Mouse (Mus musculus) MEL (cell line): ENCODE results near the gene Macrod2. TPM values are rescaled to one million over a fixed set of nuclear protein-coding genes. Genes with fewer than 3 reads are reported as not detected.

Experiments
- DNase-seq: peaks from one replicate; pipeline ENCODE4 v3.0.0; 2011; ENCODE audit warnings: low read depth, low spot score
- H3K27ac ChIP-seq: 2 replicates; pipeline ENCODE4 v1.5.1; 2012; ENCODE audit warnings: low read depth, mild to moderate bottlenecking, control low read depth, low read length, moderate library complexity; ENCODE audit not compliant: control insufficient read depth
- H3K27me3 ChIP-seq, 2 experiments: fragments of 150-350 bp in 1 of 2; sonication (generic) in 1 of 2; 2 replicates each; pipeline ENCODE4 v1.6.1; 2012; ENCODE audit warnings: low read length in 2 of 2, mild to moderate bottlenecking in 2 of 2, improper control_type of control experiment in 1 of 2, moderate library complexity in 1 of 2; ENCODE audit not compliant: insufficient read depth in 2 of 2, control insufficient read depth in 1 of 2
- H3K36me3 ChIP-seq, 2 experiments: 2 replicates each; pipeline ENCODE4 v1.6.1; 2012 to 2014; ENCODE audit warnings: low read length in 2 of 2, improper control_type of control experiment in 1 of 2, inconsistent platforms in 1 of 2, mild to moderate bottlenecking in 1 of 2; ENCODE audit not compliant: insufficient read depth in 2 of 2, control insufficient read depth in 1 of 2
- H3K4me1 ChIP-seq, 2 experiments: fragments of 150-350 bp in 1 of 2; sonication (generic) in 1 of 2; 2 replicates each; pipeline ENCODE4 v1.6.1; 2012; ENCODE audit warnings: low read length in 2 of 2, improper control_type of control experiment in 1 of 2, mild to moderate bottlenecking in 1 of 2; ENCODE audit not compliant: insufficient read depth in 2 of 2, control insufficient read depth in 1 of 2
- H3K4me3 ChIP-seq, 2 experiments: fragments of 150-350 bp in 1 of 2; sonication (generic) in 1 of 2; 2 replicates each; pipeline ENCODE4 v1.5.1; 2012; ENCODE audit warnings: low read depth in 2 of 2, low read length in 2 of 2, mild to moderate bottlenecking in 2 of 2, moderate library complexity in 2 of 2, control low read depth in 1 of 2, improper control_type of control experiment in 1 of 2; ENCODE audit not compliant: control insufficient read depth in 1 of 2, insufficient read depth in 1 of 2
- H3K79me2 ChIP-seq: 2 replicates; pipeline ENCODE4 v1.6.1; 2012; ENCODE audit warnings: mild to moderate bottlenecking, low read length, moderate library complexity; ENCODE audit not compliant: control insufficient read depth, poor library complexity, insufficient read depth
- H3K9ac ChIP-seq: 2 replicates; pipeline ENCODE4 v1.6.1; 2012; ENCODE audit warnings: low read depth, mild to moderate bottlenecking, control low read depth, low read length, moderate library complexity; ENCODE audit not compliant: control insufficient read depth, poor library complexity, severe bottlenecking
- H3K9me3 ChIP-seq: fragments of 150-350 bp; sonication (generic); replicated peaks from 2 replicates; pipeline ENCODE4 v1.6.1; 2012; ENCODE audit warnings: mild to moderate bottlenecking, low read length, improper control_type of control experiment, moderate library complexity; ENCODE audit not compliant: insufficient read depth
- CHD1 ChIP-seq: IDR thresholded peaks from 2 replicates; pipeline ENCODE4 v1.6.1; 2012; ENCODE audit warnings: low read depth, mild to moderate bottlenecking, inconsistent platforms, low read length, improper control_type of control experiment
- CHD2 ChIP-seq: IDR thresholded peaks from 2 replicates; pipeline ENCODE4 v1.6.1; 2011; ENCODE audit warnings: low read length, improper control_type of control experiment
- ELF1 ChIP-seq: IDR thresholded peaks from 2 replicates; pipeline ENCODE4 v1.6.1; 2014; ENCODE audit warnings: low read depth, mild to moderate bottlenecking, inconsistent platforms, low read length, improper control_type of control experiment, moderate library complexity
- ETS1 ChIP-seq: IDR thresholded peaks from 2 replicates; pipeline ENCODE4 v1.6.1; 2012; ENCODE audit warnings: low read depth, mild to moderate bottlenecking, inconsistent platforms, low read length, improper control_type of control experiment, moderate library complexity
- GABPA ChIP-seq: IDR thresholded peaks from 2 replicates; pipeline ENCODE4 v1.6.1; 2012; ENCODE audit warnings: low read depth, mild to moderate bottlenecking, inconsistent platforms, low read length, improper control_type of control experiment, moderate library complexity
- GATA1 ChIP-seq: IDR thresholded peaks from 2 replicates; pipeline ENCODE4 v1.6.1; 2011; ENCODE audit warnings: low read depth, low read length, improper control_type of control experiment
- JUND ChIP-seq: IDR thresholded peaks from 2 replicates; pipeline ENCODE4 v1.6.1; 2011; ENCODE audit warnings: low read depth, mild to moderate bottlenecking, improper control_type of control experiment, low read length
- MAFK ChIP-seq: IDR thresholded peaks from 2 replicates; pipeline ENCODE4 v1.6.1; 2011; ENCODE audit warnings: low read depth, mild to moderate bottlenecking, low read length, improper control_type of control experiment, borderline replicate concordance
- NELFE ChIP-seq: IDR thresholded peaks from 2 replicates; pipeline ENCODE4 v1.6.1; 2011; ENCODE audit warnings: low read depth, low read length, improper control_type of control experiment
- POLR2A ChIP-seq, 2 experiments: IDR thresholded peaks; 2 replicates each; pipeline ENCODE4 v1.6.1; 2011 to 2012; ENCODE audit warnings: low read length in 2 of 2, mild to moderate bottlenecking in 2 of 2, control low read depth in 1 of 2, improper control_type of control experiment in 1 of 2, low read depth in 1 of 2, moderate library complexity in 1 of 2; ENCODE audit not compliant: control insufficient read depth in 1 of 2, insufficient read depth in 1 of 2, poor library complexity in 1 of 2
- POLR2AphosphoS2 ChIP-seq: IDR thresholded peaks from 2 replicates; pipeline ENCODE4 v1.6.1; 2011; ENCODE audit warnings: low read length, improper control_type of control experiment
- RCOR1 ChIP-seq: IDR thresholded peaks from 2 replicates; pipeline ENCODE4 v1.6.1; 2012; ENCODE audit warnings: low read depth, mild to moderate bottlenecking, inconsistent platforms, low read length, improper control_type of control experiment
- SIN3A ChIP-seq: IDR thresholded peaks from 2 replicates; pipeline ENCODE4 v1.6.1; 2012; ENCODE audit warnings: low read length, improper control_type of control experiment, inconsistent platforms
- SMC3 ChIP-seq: IDR thresholded peaks from 2 replicates; pipeline ENCODE4 v1.6.1; 2011; ENCODE audit warnings: low read depth, low read length, improper control_type of control experiment
- UBTF ChIP-seq: IDR thresholded peaks from 2 replicates; pipeline ENCODE4 v1.6.1; 2012; ENCODE audit warnings: low read depth, mild to moderate bottlenecking, inconsistent platforms, low read length, improper control_type of control experiment, moderate library complexity, borderline replicate concordance; ENCODE audit not compliant: insufficient read depth
- USF1 ChIP-seq: IDR thresholded peaks from 2 replicates; pipeline ENCODE4 v1.6.1; 2014; ENCODE audit warnings: low read depth, mild to moderate bottlenecking, inconsistent platforms, low read length, improper control_type of control experiment, moderate library complexity
- USF2 ChIP-seq, 2 experiments: IDR thresholded peaks; 2 replicates each; pipeline ENCODE4 v1.6.1; 2011 to 2012; ENCODE audit warnings: improper control_type of control experiment in 2 of 2, low read length in 2 of 2, borderline replicate concordance in 1 of 2, inconsistent platforms in 1 of 2, low read depth in 1 of 2, mild to moderate bottlenecking in 1 of 2; ENCODE audit not compliant: insufficient read depth in 1 of 2
- ZC3H11A ChIP-seq: IDR thresholded peaks from 2 replicates; pipeline ENCODE4 v1.6.1; 2012; ENCODE audit warnings: low read depth, mild to moderate bottlenecking, inconsistent platforms, low read length, improper control_type of control experiment
- ZMIZ1 ChIP-seq: IDR thresholded peaks from 2 replicates; pipeline ENCODE4 v1.6.1; 2012; ENCODE audit warnings: low read depth, mild to moderate bottlenecking, inconsistent platforms, low read length, improper control_type of control experiment, moderate library complexity
- ZNF384 ChIP-seq: IDR thresholded peaks from 2 replicates; pipeline ENCODE4 v1.6.1; 2012; ENCODE audit warnings: low read depth, mild to moderate bottlenecking, inconsistent platforms, low read length, improper control_type of control experiment
- polyA plus RNA-seq, 2 experiments: library from polyadenylated mRNA; stranded (reverse) in 1 of 2; unstranded in 1 of 2; fragments of >175 nt in 1 of 2; fragments of >200 nt in 1 of 2; gene quantifications; 2 replicates each; pipeline versions ENCODE4 v1.2.1 to v1.2.4; 2012; ENCODE audit warnings: low replicate concordance in 2 of 2, low read depth in 1 of 2; ENCODE audit not compliant: insufficient read length in 2 of 2, insufficient read depth in 1 of 2, missing spikeins in 1 of 2
- total RNA-seq: library from RNA; depleted of rRNA; stranded (reverse); fragments of 300-350 nt; gene quantifications from 2 replicates; pipeline ENCODE4 v1.2.3, GENCODE M21; 2012

Macrod2 gene
- total and polyA plus RNA-seq, 3 experiments, result not detected

DNA sequence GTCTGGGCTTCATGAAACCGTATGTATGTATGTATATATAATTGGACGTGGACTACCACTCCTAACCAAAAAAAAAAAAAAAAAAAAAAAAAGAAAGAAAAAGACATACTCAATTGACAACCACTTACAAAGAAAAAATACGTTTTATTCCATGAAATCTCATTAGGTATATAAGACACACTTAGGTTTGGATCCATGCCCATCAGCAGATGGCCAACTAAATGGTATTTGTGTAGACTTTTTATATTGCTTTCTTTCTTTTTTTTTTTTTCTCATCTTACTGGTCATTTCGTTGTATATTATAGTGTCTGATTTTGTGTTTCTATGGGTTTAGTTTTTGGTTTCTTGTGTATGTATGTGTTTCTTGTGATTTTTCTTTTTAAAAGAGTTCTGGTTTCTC is 467.6 kb downstream of the Macrod2 start (continued):
- TF ChIP-seq ZNF384 (no peak), GABPA (no peak)

DNA sequence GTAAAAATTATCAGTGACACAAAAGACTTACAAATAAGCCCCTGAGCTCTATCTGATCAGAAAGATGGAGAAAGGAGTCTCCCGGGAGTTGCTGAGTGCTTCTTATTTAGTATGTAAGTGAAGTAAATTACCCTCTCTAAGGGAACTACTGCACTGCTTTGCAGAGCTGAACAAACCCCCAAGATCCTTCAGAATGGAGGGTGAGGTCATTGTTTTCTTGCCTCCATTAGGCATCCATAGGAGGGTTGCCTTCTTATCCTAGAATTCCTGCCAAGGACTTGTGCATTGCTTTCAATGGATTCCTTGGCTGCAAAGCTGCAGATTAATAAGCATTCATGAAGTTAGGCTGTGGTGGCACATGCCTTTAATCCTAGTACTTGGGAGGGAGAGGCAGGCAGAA is 470.5 kb downstream of the Macrod2 start:
- no peaks in the 10 kb centered on the region for H3K79me2 ChIP-seq
- H3K27ac ChIP-seq, result no peak overlapping the region
- no peak for TF ChIP-seq POLR2AphosphoS2
- no peak for TF ChIP-seq SIN3A
- no peak for TF ChIP-seq SMC3
- no peak for TF ChIP-seq ZMIZ1
- no peak for TF ChIP-seq MAFK
- no peak for TF ChIP-seq GATA1
- H3K27me3 ChIP-seq, result no peaks in the 10 kb centered on the region
- H3K9me3 ChIP-seq, result no peaks in the 10 kb centered on the region
- H3K4me1 ChIP-seq, result no peaks in the 10 kb centered on the region
- H3K9ac ChIP-seq, result no peak overlapping the region
- H3K4me3 ChIP-seq, result no peak overlapping the region
- no peaks in the 10 kb centered on the region for H3K36me3 ChIP-seq
- no peak for DNase-seq

DNA sequence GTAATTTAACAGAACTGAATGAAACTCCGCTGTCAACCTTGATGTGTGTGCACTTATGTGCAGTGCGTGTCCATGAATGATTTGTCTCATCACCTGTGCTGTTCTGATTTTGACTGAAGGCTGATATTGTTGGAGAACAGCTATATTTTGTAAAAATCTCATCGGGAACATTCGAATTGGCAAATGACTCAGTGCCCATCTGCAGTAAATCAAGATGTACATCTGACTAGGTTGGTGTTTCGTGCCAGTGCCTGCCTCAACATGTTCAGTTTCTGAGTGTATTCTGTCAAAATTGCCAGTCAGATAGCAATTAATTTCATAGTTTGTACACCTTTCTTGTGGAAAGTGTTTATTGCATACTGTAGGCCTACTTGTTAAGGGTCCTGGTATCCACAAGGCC is 472.0 kb downstream of the Macrod2 start:
- H3K27ac ChIP-seq, result no peak overlapping the region
- no peaks in the 10 kb centered on the region for H3K36me3 ChIP-seq
- H3K79me2 ChIP-seq, result no peaks in the 10 kb centered on the region
- H3K4me3 ChIP-seq, result no peak overlapping the region
- H3K4me1 ChIP-seq, result no peaks in the 10 kb centered on the region
- no peak for DNase-seq
- H3K27me3 ChIP-seq, result no peaks in the 10 kb centered on the region
- no peaks in the 10 kb centered on the region for H3K9me3 ChIP-seq
- TF ChIP-seq RCOR1 (no peak), ZC3H11A (no peak), ELF1 (no peak), CHD2 (no peak), POLR2A (IDR thresholded peaks at IDR 0.05; ENCODE audit: control insufficient read depth in 1 of 2, insufficient read depth in 1 of 2, low read depth in 1 of 2, low read length in 2 of 2, poor library complexity in 1 of 2) (no peak), JUND (no peak), GABPA (no peak), NELFE (no peak), ETS1 (no peak), USF1 (no peak), CHD1 (no peak), UBTF (no peak), USF2 (IDR thresholded peaks at IDR 0.05; ENCODE audit: borderline replicate concordance in 1 of 2, insufficient read depth in 1 of 2, low read depth in 1 of 2, low read length in 2 of 2) (no peak)
- H3K9ac ChIP-seq, result no peak overlapping the region
